ENCODE assay signal across 21 mouse cellular contexts in genomic region chr14:46419269-46419668, GRCm38 (mm10). TPM values are rescaled to one million over a fixed set of nuclear protein-coding genes. Genes with fewer than 3 reads are reported as not detected.
DNase-seq lines count a peak whose midpoint lies in the region; ATAC-seq and TF ChIP-seq lines count a peak whose summit lies in the region.
"Had no signal": no experiment of that assay in that cellular context is flagged by ENCODE, and none has a peak within 500 bp of the region (broad histone marks: within the 10 kb centered on the region; RNA-seq: fewer than 3 reads in every experiment).

No protein-coding gene starts in this region.

- 39% methylated on average over 11 of the region's 11 CpGs for WGBS in kidney, embryonic 16.5 days
- 16% methylated on average over 11 of the region's 11 CpGs for whole genome bisulfite sequencing in forebrain, embryonic 15.5 days
- 21% methylated on average over 11 of the region's 11 CpGs for WGBS in midbrain, embryonic 14.5 days
- WGBS in thymus, adult 2 months, result 81% methylated on average over 11 of the region's 11 CpGs

- H3K4me2 ChIP-seq in kidney, embryonic 16.5 days (replicated peaks; ENCODE audit: low read depth, low read length), result no peak overlapping the region
- no peak overlapping the region for H3K4me2 ChIP-seq in forebrain, embryonic 15.5 days (replicated peaks)
- no peak overlapping the region for H3K4me2 ChIP-seq in midbrain, embryonic 14.5 days (ENCODE audit: low read length)
- H3K4me2 ChIP-seq: embryonic facial prominence, embryonic 15.5 days; heart, embryonic 13.5 days; hindbrain, embryonic 12.5 days had no signal

- no peaks in the 10 kb centered on the region for H3K36me3 ChIP-seq in kidney, embryonic 16.5 days (ENCODE audit: insufficient read depth, low read length)
- H3K36me3 ChIP-seq in forebrain, embryonic 15.5 days, result no peaks in the 10 kb centered on the region
- no peaks in the 10 kb centered on the region for H3K36me3 ChIP-seq in midbrain, embryonic 14.5 days (ENCODE audit: control insufficient read depth, insufficient read depth, low read length)
- H3K36me3 ChIP-seq in thymus, adult 2 months (ENCODE audit: control insufficient read depth, insufficient read depth, low read length), result no peaks in the 10 kb centered on the region
- H3K36me3 ChIP-seq: embryonic facial prominence, embryonic 15.5 days; heart, embryonic 13.5 days; hindbrain, embryonic 12.5 days; limb, embryonic 10.5 days had no signal

- H3K27me3 ChIP-seq in kidney, embryonic 16.5 days (ENCODE audit: insufficient read depth, low read length), result no peaks in the 10 kb centered on the region
- no peaks in the 10 kb centered on the region for H3K27me3 ChIP-seq in Patski
- no peaks in the 10 kb centered on the region for H3K27me3 ChIP-seq in forebrain, embryonic 15.5 days
- no peaks in the 10 kb centered on the region for H3K27me3 ChIP-seq in midbrain, embryonic 14.5 days (ENCODE audit: control insufficient read depth, insufficient read depth, low read length)
- no peaks in the 10 kb centered on the region for H3K27me3 ChIP-seq in thymus, adult 2 months (ENCODE audit: control insufficient read depth, insufficient read depth, low read length)
- H3K27me3 ChIP-seq: embryonic facial prominence, embryonic 15.5 days; heart, embryonic 13.5 days; hindbrain, embryonic 12.5 days had no signal

- peaks cover 11% of the 10 kb centered on the region; the same call in 1 of the 2 replicates for H3K4me1 ChIP-seq in kidney, embryonic 16.5 days (ENCODE audit: insufficient read depth, low read length)
- H3K4me1 ChIP-seq in forebrain, embryonic 15.5 days, result peaks cover 5% of the 10 kb centered on the region
- no peaks in the 10 kb centered on the region; the same call in 1 of the 2 replicates for H3K4me1 ChIP-seq in midbrain, embryonic 14.5 days (ENCODE audit: control insufficient read depth, insufficient read depth, low read length)
- H3K4me1 ChIP-seq in thymus, adult 2 months (replicated peaks; ENCODE audit: control insufficient read depth, insufficient read depth, low read length), result no peaks in the 10 kb centered on the region
- H3K4me1 ChIP-seq: embryonic facial prominence, embryonic 15.5 days; hindbrain, embryonic 12.5 days had no signal

- in situ Hi-C loops in Patski (cut with MboI; ENCODE audit: low pct_unique_long_range_greater_than_20kb), result no loop called here

- no peak overlapping the region for H3K4me3 ChIP-seq in kidney, embryonic 16.5 days (ENCODE audit: low read length)
- H3K4me3 ChIP-seq in forebrain, embryonic 15.5 days, result no peak overlapping the region
- H3K4me3 ChIP-seq in midbrain, embryonic 14.5 days (replicated peaks; ENCODE audit: low read depth, low read length), result no peak overlapping the region
- H3K4me3 ChIP-seq in thymus, adult 2 months (ENCODE audit: control insufficient read depth, insufficient read depth, low read length), result no peak overlapping the region
- H3K4me3 ChIP-seq: embryonic facial prominence, embryonic 15.5 days; heart, embryonic 13.5 days; hindbrain, embryonic 12.5 days; limb, embryonic 10.5 days had no signal

- H3K9ac ChIP-seq in kidney, embryonic 16.5 days (replicated peaks; ENCODE audit: low read length), result no peak overlapping the region
- no peak overlapping the region for H3K9ac ChIP-seq in forebrain, embryonic 15.5 days (replicated peaks)
- H3K9ac ChIP-seq in midbrain, embryonic 14.5 days (replicated peaks; ENCODE audit: low read length), result no peak overlapping the region
- H3K9ac ChIP-seq: embryonic facial prominence, embryonic 15.5 days; heart, embryonic 13.5 days; hindbrain, embryonic 12.5 days; liver, embryonic 14.5 days had no signal

- peak; percentile 56 for DNase-seq in kidney, adult 11 months
- peak; percentile 4 for DNase-seq in Patski (ENCODE audit: low read depth, low spot score)
- no peak for DNase-seq in midbrain, embryonic 14.5 days
- no peak for DNase-seq in cerebellum, adult 11 months
- no peak for DNase-seq in thymus, adult 2 months
- DNase-seq: adrenal gland, postnatal 25 days; layer of hippocampus, postnatal 36 days; right cerebral cortex, adult 18-20 months; spleen, adult 18-20 months; thymus, postnatal 4 days had no signal

- TF ChIP-seq POLR2A in thymus, adult 2 months (IDR thresholded peaks at IDR 0.05; ENCODE audit: control insufficient read depth, extremely low read depth, insufficient read depth, low read length, poor library complexity), result no peak

- POLR2A ChIA-PET in Patski (lab: Charles Lee), result no interaction called here

- peaks cover 4% of the 10 kb centered on the region; the same call in 1 of the 2 replicates for H3K9me3 ChIP-seq in kidney, embryonic 16.5 days (ENCODE audit: low read length)
- H3K9me3 ChIP-seq in forebrain, embryonic 15.5 days, result no peaks in the 10 kb centered on the region
- no peaks in the 10 kb centered on the region for H3K9me3 ChIP-seq in midbrain, embryonic 14.5 days (ENCODE audit: control insufficient read depth, low read length)
- H3K9me3 ChIP-seq: embryonic facial prominence, embryonic 15.5 days; heart, embryonic 13.5 days; hindbrain, embryonic 12.5 days; limb, embryonic 10.5 days had no signal

- TF ChIP-seq CTCF in Patski (IDR thresholded peaks at IDR 0.05), result no peak
- TF ChIP-seq CTCF in thymus, adult 2 months (IDR thresholded peaks at IDR 0.05; ENCODE audit: borderline replicate concordance, control insufficient read depth, extremely low read depth, insufficient read depth, low read length, poor library complexity), result no peak

- no peak for ATAC-seq in kidney, embryonic 16.5 days (ENCODE audit: low FRiP score, low TSS enrichment)
- ATAC-seq in Patski, result no peak
- 0 out of 2 replicates have a peak, but pooled peaks have one; percentile 32 for ATAC-seq in forebrain, embryonic 15.5 days (replicated peaks)
- ATAC-seq in midbrain, embryonic 14.5 days (ENCODE audit: low FRiP score, low TSS enrichment), result peak; percentile 19; the same call in 1 of the 2 replicates
- ATAC-seq: intestine, embryonic 16.5 days had no signal

- CTCF ChIA-PET in Patski (lab: Charles Lee), result no interaction called here

- H3K27ac ChIP-seq in kidney, embryonic 16.5 days (ENCODE audit: low read length), result no peak overlapping the region
- H3K27ac ChIP-seq in forebrain, embryonic 15.5 days (replicated peaks), result no peak overlapping the region
- H3K27ac ChIP-seq in midbrain, embryonic 14.5 days (replicated peaks; ENCODE audit: low read depth, low read length), result no peak overlapping the region
- H3K27ac ChIP-seq in thymus, adult 2 months (ENCODE audit: control insufficient read depth, insufficient read depth, low read length), result no peak overlapping the region
- H3K27ac ChIP-seq: embryonic facial prominence, embryonic 15.5 days; heart, embryonic 13.5 days; hindbrain, embryonic 12.5 days; liver, embryonic 14.5 days; stomach, postnatal 0 days had no signal

RNA-seq across cellular contexts. Expression of gene Bmp4, which starts 28.8 kb away (rescaled TPM):
- 43.0 and 43.3 TPM in 2 replicates for polyA plus RNA-seq in kidney, embryonic 16.5 days (2015; fragmentation: Nextera tagmentation; extraction: Ambion mirVana)
- polyA plus RNA-seq in Patski (2021), result 7.3 TPM
- polyA plus RNA-seq in forebrain, embryonic 15.5 days (2015; fragmentation: Nextera tagmentation; extraction: Ambion mirVana), result 3.0 and 5.0 TPM in 2 replicates
- polyA plus RNA-seq in midbrain, embryonic 14.5 days (2014; fragmentation: Nextera tagmentation; extraction: Ambion mirVana), result 1.2 and 1.7 TPM in 2 replicates
- polyA plus RNA-seq in thymus, adult 2 months (2012; rRNA removed), result 5.0 and 12.2 TPM in 2 replicates

RNA-seq across cellular contexts. Expression of gene Gm15217, which starts 40.1 kb away (rescaled TPM):
- polyA plus RNA-seq in kidney, embryonic 16.5 days (2015; fragmentation: Nextera tagmentation; extraction: Ambion mirVana), result 0.96 and 2.6 TPM in 2 replicates
- not detected for polyA plus RNA-seq in Patski (2021)
- polyA plus RNA-seq in forebrain, embryonic 15.5 days (2015; fragmentation: Nextera tagmentation; extraction: Ambion mirVana), result not detected in 2 replicates
- not detected in 2 replicates for polyA plus RNA-seq in midbrain, embryonic 14.5 days (2014; fragmentation: Nextera tagmentation; extraction: Ambion mirVana)
- not detected in 2 replicates for polyA plus RNA-seq in thymus, adult 2 months (2012; rRNA removed)
- polyA plus RNA-seq: embryonic facial prominence, embryonic 15.5 days; frontal cortex, adult 2 months; heart, embryonic 13.5 days; hindbrain, embryonic 12.5 days; liver, embryonic 14.5 days; neural tube, embryonic 14.5 days had no signal

Comparison
In these comparisons a context has a peak if more than half of its experiments do, and no peak if none do; other contexts are left out.
1. DNase-seq: peak in kidney, adult 11 months (single experiment) and Patski (single experiment); none in midbrain, embryonic 14.5 days (single experiment), cerebellum, adult 11 months (single experiment) and thymus, adult 2 months (single experiment).
2. ATAC-seq: peak in forebrain, embryonic 15.5 days (single experiment) and midbrain, embryonic 14.5 days (single experiment); none in kidney, embryonic 16.5 days (single experiment) and Patski (single experiment).